Mouse (Mus musculus) hindbrain, embryonic 15.5 days (tissue): Measurements from ENCODE around the gene Ankrd27. TPM values are rescaled to one million over a fixed set of nuclear protein-coding genes. Genes with fewer than 3 reads are reported as not detected.

Source experiments
- ATAC-seq: fragments of 200-750 bp; cut with Nextera tagmentation; 2 replicates; pipeline ENCODE4 v1.8.0; 2017; ENCODE audit warnings: low read depth, moderate number of reproducible peaks, moderate TSS enrichment; ENCODE audit not compliant: low FRiP score
- H3K27ac ChIP-seq: fragments of 300-500 bp; sonication (generic); replicated peaks from 2 replicates; pipeline ENCODE4 v1.5.1; 2015; ENCODE audit warnings: mild to moderate bottlenecking, inconsistent platforms
- H3K27me3 ChIP-seq: fragments of 300-500 bp; sonication (generic); 2 replicates; pipeline ENCODE4 v1.6.1; 2015; ENCODE audit warnings: control low read depth, inconsistent platforms
- H3K36me3 ChIP-seq: fragments of 300-500 bp; sonication (generic); 2 replicates; pipeline ENCODE4 v1.6.1; 2015; ENCODE audit warnings: control low read depth, inconsistent platforms
- H3K4me1 ChIP-seq: fragments of 300-500 bp; sonication (generic); replicated peaks from 2 replicates; pipeline ENCODE4 v1.6.1; 2015; ENCODE audit warnings: control low read depth, inconsistent platforms
- H3K4me2 ChIP-seq: fragments of 300-500 bp; sonication (generic); 2 replicates; pipeline ENCODE4 v1.6.1; 2015; ENCODE audit warnings: moderate library complexity, mild to moderate bottlenecking, inconsistent platforms
- H3K4me3 ChIP-seq: fragments of 300-500 bp; sonication (generic); 2 replicates; pipeline ENCODE4 v1.5.1; 2015; ENCODE audit warnings: mild to moderate bottlenecking, inconsistent platforms
- H3K9ac ChIP-seq: fragments of 300-500 bp; sonication (generic); 2 replicates; pipeline ENCODE4 v1.6.1; 2015; ENCODE audit warnings: inconsistent platforms
- H3K9me3 ChIP-seq: fragments of 300-500 bp; sonication (generic); 2 replicates; pipeline ENCODE4 v1.6.1; 2016; ENCODE audit warnings: control low read depth, inconsistent platforms
- WGBS: fragments of 180-500 bp; shearing (Covaris S2); methylation state at CpG from one replicate; pipeline ENCODE4 v1.1.7; 2015; 5-methylcytosine and 5-hydroxymethylcytosine counted together
- polyA plus RNA-seq: library from polyadenylated mRNA; unstranded; fragments of >200 nt; fragmentation: Nextera tagmentation; extraction: Ambion mirVana; gene quantifications from 2 replicates; pipeline ENCODE4 v1.2.1, GENCODE M21; 2015

Ankrd27 gene
- polyA plus RNA-seq, 1 experiment from 2014 or later, result 20.2 TPM

- H3K27me3 ChIP-seq, result no peaks in the 10 kb centered on the region
- H3K27ac ChIP-seq, result no peak overlapping the region
- H3K9me3 ChIP-seq, result no peaks in the 10 kb centered on the region
- whole genome bisulfite sequencing, result 56% methylated on average over 9 of the region's 9 CpGs
- no peak overlapping the region for H3K4me3 ChIP-seq
- no peak overlapping the region for H3K4me2 ChIP-seq
- ATAC-seq, result no peak
- no peak overlapping the region for H3K9ac ChIP-seq
- H3K36me3 ChIP-seq, result peaks cover 18% of the 10 kb centered on the region
- peaks cover 13% of the 10 kb centered on the region for H3K4me1 ChIP-seq
Observed at GRCm38 (mm10) chr7:35648239-35649069, 62.4 kb downstream of the Ankrd27 start.

- WGBS, result 45% methylated on average over 3 of the region's 3 CpGs
Observed at GRCm38 (mm10) chr7:35649071-35649470, 63.0 kb downstream of the Ankrd27 start.

GRCm38 (mm10) chr7:35650716-35651410 is 64.8 kb downstream of the Ankrd27 start:
- H3K9ac ChIP-seq, result no peak overlapping the region
- WGBS, result 66% methylated on average over 11 of the region's 11 CpGs
- no peak for ATAC-seq

More at GRCm38 (mm10) chr7:35649071-35649470, 63.0 kb downstream of the Ankrd27 start:
- Histone ChIP-seq H3K9me3 (no peaks in the 10 kb centered on the region), H3K27ac (no peak overlapping the region), H3K9ac (no peak overlapping the region), H3K4me1 (peaks cover 13% of the 10 kb centered on the region), H3K4me3 (no peak overlapping the region), H3K36me3 (peaks cover 12% of the 10 kb centered on the region), H3K4me2 (no peak overlapping the region), H3K27me3 (no peaks in the 10 kb centered on the region)
- ATAC-seq, result no peak

GRCm38 (mm10) chr7:35651583-35652270 is 65.7 kb downstream of the Ankrd27 start:
- Histone ChIP-seq H3K36me3 (no peaks in the 10 kb centered on the region), H3K4me2 (no peak overlapping the region), H3K4me1 (peaks cover 5% of the 10 kb centered on the region; the same call in 1 of the 2 replicates), H3K9ac (no peak overlapping the region), H3K27ac (no peak overlapping the region), H3K4me3 (no peak overlapping the region), H3K27me3 (no peaks in the 10 kb centered on the region), H3K9me3 (no peaks in the 10 kb centered on the region)
- 86% methylated on average over 10 of the region's 10 CpGs for WGBS
- ATAC-seq, result no peak

More at GRCm38 (mm10) chr7:35650716-35651410, 64.8 kb downstream of the Ankrd27 start:
- no peaks in the 10 kb centered on the region for H3K27me3 ChIP-seq
- no peaks in the 10 kb centered on the region for H3K36me3 ChIP-seq
- H3K4me3 ChIP-seq, result no peak overlapping the region
- no peaks in the 10 kb centered on the region for H3K9me3 ChIP-seq
- H3K4me1 ChIP-seq, result peaks cover 13% of the 10 kb centered on the region
- H3K27ac ChIP-seq, result no peak overlapping the region; the same call in 1 of the 2 replicates
- H3K4me2 ChIP-seq, result no peak overlapping the region

GRCm38 (mm10) chr7:35657829-35658228 is 71.8 kb downstream of the Ankrd27 start:
- no peak for ATAC-seq
- Histone ChIP-seq H3K4me1 (no peaks in the 10 kb centered on the region), H3K9me3 (no peaks in the 10 kb centered on the region), H3K27ac (no peak overlapping the region), H3K36me3 (no peaks in the 10 kb centered on the region), H3K4me3 (no peak overlapping the region), H3K4me2 (no peak overlapping the region), H3K9ac (no peak overlapping the region), H3K27me3 (no peaks in the 10 kb centered on the region)
- WGBS, result 44% methylated on average over 6 of the region's 6 CpGs

GRCm38 (mm10) chr7:35659173-35659572 is 73.1 kb downstream of the Ankrd27 start:
- Histone ChIP-seq H3K9me3 (no peaks in the 10 kb centered on the region), H3K27me3 (no peaks in the 10 kb centered on the region), H3K9ac (no peak overlapping the region), H3K4me1 (peaks cover 8% of the 10 kb centered on the region), H3K4me3 (no peak overlapping the region), H3K36me3 (no peaks in the 10 kb centered on the region), H3K27ac (no peak overlapping the region), H3K4me2 (no peak overlapping the region)
- 58% methylated on average over 3 of the region's 3 CpGs for WGBS
- ATAC-seq, result no peak

- no peak for ATAC-seq
- no peak overlapping the region for H3K4me2 ChIP-seq
- no peaks in the 10 kb centered on the region for H3K36me3 ChIP-seq
- WGBS, result 34% methylated on average over 16 of the region's 16 CpGs
- H3K9me3 ChIP-seq, result no peaks in the 10 kb centered on the region
- H3K4me3 ChIP-seq, result no peak overlapping the region
- peaks cover 24% of the 10 kb centered on the region for H3K4me1 ChIP-seq
- no peak overlapping the region for H3K9ac ChIP-seq
- no peak overlapping the region for H3K27ac ChIP-seq
- no peaks in the 10 kb centered on the region for H3K27me3 ChIP-seq
Observed at GRCm38 (mm10) chr7:35663790-35664376, 77.8 kb downstream of the Ankrd27 start.

- no peak overlapping the region for H3K4me3 ChIP-seq
Observed at GRCm38 (mm10) chr7:35668066-35669041, 82.3 kb downstream of the Ankrd27 start.

GRCm38 (mm10) chr7:35678976-35679375 is 92.9 kb downstream of the Ankrd27 start:
- no peak for ATAC-seq
- peaks cover under 1% of the 10 kb centered on the region; the same call in 1 of the 2 replicates for H3K4me1 ChIP-seq
- H3K27ac ChIP-seq, result no peak overlapping the region
- H3K9me3 ChIP-seq, result no peaks in the 10 kb centered on the region
- H3K27me3 ChIP-seq, result no peaks in the 10 kb centered on the region
- no peak overlapping the region for H3K4me2 ChIP-seq
- WGBS, result 76% methylated on average over 4 of the region's 4 CpGs
- H3K9ac ChIP-seq, result no peak overlapping the region
- H3K4me3 ChIP-seq, result no peak overlapping the region
- H3K36me3 ChIP-seq, result no peaks in the 10 kb centered on the region

More at GRCm38 (mm10) chr7:35668066-35669041, 82.3 kb downstream of the Ankrd27 start:
- H3K27me3 ChIP-seq, result no peaks in the 10 kb centered on the region
- no peaks in the 10 kb centered on the region for H3K36me3 ChIP-seq
- WGBS, result 21% methylated on average over 18 of the region's 18 CpGs
- peak overlapping the region; percentile 28 for H3K4me2 ChIP-seq
- no peak overlapping the region for H3K9ac ChIP-seq
- peak overlapping the region; percentile 84 for H3K27ac ChIP-seq
- H3K9me3 ChIP-seq, result no peaks in the 10 kb centered on the region
- ATAC-seq, result peak; percentile 86
- peaks cover 26% of the 10 kb centered on the region for H3K4me1 ChIP-seq

GRCm38 (mm10) chr7:35681559-35681958 is 95.5 kb downstream of the Ankrd27 start:
- H3K4me2 ChIP-seq, result no peak overlapping the region
- WGBS, result 82% methylated on average over 3 of the region's 3 CpGs

More at GRCm38 (mm10) chr7:35681559-35681958, 95.5 kb downstream of the Ankrd27 start:
- no peak overlapping the region for H3K4me3 ChIP-seq
- no peaks in the 10 kb centered on the region for H3K36me3 ChIP-seq
- H3K27me3 ChIP-seq, result no peaks in the 10 kb centered on the region
- H3K9ac ChIP-seq, result no peak overlapping the region
- H3K27ac ChIP-seq, result no peak overlapping the region
- no peaks in the 10 kb centered on the region for H3K9me3 ChIP-seq
- H3K4me1 ChIP-seq, result peaks cover 11% of the 10 kb centered on the region; the same call in 1 of the 2 replicates
- no peak for ATAC-seq
